Mouse (Mus musculus) ES-E14 (cell line): ENCODE data around the gene Dync1li1. TPM values are rescaled to one million over a fixed set of nuclear protein-coding genes. Genes with fewer than 3 reads are reported as not detected.
A peak's percentile ranks its signal among the peaks of the same experiment; 100 is the strongest.

Experiments
- DNase-seq: peaks from one replicate; pipeline ENCODE4 v3.0.0-alpha.2; 2013; ENCODE audit warnings: low read depth, low spot score
- H3K27ac ChIP-seq: 2 replicates; pipeline ENCODE4 v1.5.1; 2012; ENCODE audit warnings: low read depth, mild to moderate bottlenecking, low read length, moderate library complexity, mixed read lengths; ENCODE audit not compliant: poor library complexity, insufficient read depth, severe bottlenecking
- H3K36me3 ChIP-seq: 2 replicates; pipeline ENCODE4 v1.6.1; 2012; ENCODE audit warnings: mild to moderate bottlenecking, low read length, moderate library complexity, mixed read lengths; ENCODE audit not compliant: control insufficient read depth, poor library complexity, insufficient read depth, severe bottlenecking
- H3K4me1 ChIP-seq, 2 experiments: fragments of 150-350 bp in 1 of 2; sonication (generic) in 1 of 2; 2 replicates each; pipeline ENCODE4 v1.6.1; 2012; ENCODE audit warnings: low read length in 2 of 2, mild to moderate bottlenecking in 1 of 2, mixed read lengths in 1 of 2; ENCODE audit not compliant: control insufficient read depth in 2 of 2, insufficient read depth in 2 of 2, poor library complexity in 1 of 2
- H3K4me3 ChIP-seq, 2 experiments: fragments of 150-350 bp in 1 of 2; sonication (generic) in 1 of 2; 2 replicates each; pipeline ENCODE4 v1.5.1; 2012; ENCODE audit warnings: low read length in 2 of 2, low read depth in 1 of 2, mild to moderate bottlenecking in 1 of 2, mixed read lengths in 1 of 2; ENCODE audit not compliant: insufficient read depth in 1 of 2, poor library complexity in 1 of 2, severe bottlenecking in 1 of 2
- H3K9ac ChIP-seq: 2 replicates; pipeline ENCODE4 v1.6.1; 2012; ENCODE audit warnings: low read depth, mild to moderate bottlenecking, low read length, mixed read lengths; ENCODE audit not compliant: poor library complexity, insufficient read depth, severe bottlenecking
- H3K9me3 ChIP-seq: fragments of 150-350 bp; sonication (generic); 2 replicates; pipeline ENCODE4 v1.6.1; 2012; ENCODE audit warnings: low read depth, mild to moderate bottlenecking, low read length; ENCODE audit not compliant: control insufficient read depth, insufficient read depth
- CHD2 ChIP-seq: IDR thresholded peaks from 2 replicates; pipeline ENCODE4 v1.6.1; 2014; ENCODE audit warnings: mild to moderate bottlenecking, low read depth, low read length, inconsistent platforms
- HCFC1 ChIP-seq: IDR thresholded peaks from 2 replicates; pipeline ENCODE4 v1.6.1; 2012; ENCODE audit warnings: low read length, inconsistent platforms, borderline replicate concordance; ENCODE audit not compliant: insufficient read depth
- MAFK ChIP-seq: IDR thresholded peaks from 2 replicates; pipeline ENCODE4 v1.6.1; 2014; ENCODE audit warnings: mild to moderate bottlenecking, low read depth, low read length, inconsistent platforms; ENCODE audit not compliant: insufficient read depth
- ZC3H11A ChIP-seq: IDR thresholded peaks from 2 replicates; pipeline ENCODE4 v1.6.1; 2012; ENCODE audit warnings: low read depth, mild to moderate bottlenecking, inconsistent platforms, low read length, borderline replicate concordance
- ZNF384 ChIP-seq: IDR thresholded peaks from 2 replicates; pipeline ENCODE4 v1.6.1; 2012; ENCODE audit warnings: low read depth, low read length, inconsistent platforms
- in situ Hi-C, 2 experiments: fragments of 600-800 bp; cut with MboI; formaldehyde crosslinking; loops; one replicate each; pipeline ENCODE4 v1.15.1; 2025; ENCODE audit warnings: low sequenced_read_pairs in 2 of 2, inconsistent platforms in 1 of 2; ENCODE audit not compliant: unreplicated experiment in 2 of 2
- total RNA-seq: library from RNA; depleted of rRNA; stranded (reverse); fragments of 300-350 nt; gene quantifications from 2 replicates; pipeline ENCODE4 v1.2.3, GENCODE M21; 2012

Gene Dync1li1
- total RNA-seq, 1 experiment, result 63.8 TPM

GRCm38 (mm10) chr9:114661991-114662390 lies 26.6 kb upstream of the Dync1li1 start:
- no peak overlapping the region for H3K9ac ChIP-seq
- H3K36me3 ChIP-seq, result no peaks in the 10 kb centered on the region
- H3K4me1 ChIP-seq, result peaks cover 6 to 8% of the 10 kb centered on the region in 2 experiments; a peak in 3 of 4 replicates
- no peak for TF ChIP-seq MAFK
- no peak for TF ChIP-seq ZC3H11A
- no peak for TF ChIP-seq HCFC1
- TF ChIP-seq ZNF384, result no peak
- no peak for TF ChIP-seq CHD2
- DNase-seq, result no peak
- no peak overlapping the region for H3K4me3 ChIP-seq
- H3K9me3 ChIP-seq, result no peaks in the 10 kb centered on the region
- no peak overlapping the region for H3K27ac ChIP-seq
- in situ Hi-C loops, result no loop called here

GRCm38 (mm10) chr9:114663782-114664181 lies 24.8 kb upstream of the Dync1li1 start:
- Histone ChIP-seq H3K27ac (peak overlapping the region; percentile 12; the same call in 1 of the 2 replicates), H3K36me3 (no peaks in the 10 kb centered on the region), H3K9ac (peak overlapping the region; percentile 58; the same call in 1 of the 2 replicates), H3K4me1 (peaks cover 6 to 16% of the 10 kb centered on the region in 2 experiments; a peak in 3 of 4 replicates), H3K4me3 (peak overlapping the region; percentile 19 to 68; a peak in 3 of 4 replicates), H3K9me3 (no peaks in the 10 kb centered on the region)
- TF ChIP-seq ZC3H11A (no peak), ZNF384 (no peak), HCFC1 (no peak), MAFK (no peak), CHD2 (no peak)
- DNase-seq, result peak; percentile 72
- in situ Hi-C loops, result no loop called here

GRCm38 (mm10) chr9:114666858-114667257 lies 21.7 kb upstream of the Dync1li1 start:
- H3K9ac ChIP-seq, result no peak overlapping the region
- H3K4me3 ChIP-seq, result no peak overlapping the region
- TF ChIP-seq CHD2 (no peak), ZNF384 (no peak)
- no peaks in the 10 kb centered on the region for H3K36me3 ChIP-seq
- DNase-seq, result no peak
- no peaks in the 10 kb centered on the region for H3K9me3 ChIP-seq
- H3K27ac ChIP-seq, result no peak overlapping the region
- in situ Hi-C loops, result no loop called here
- H3K4me1 ChIP-seq, result peaks cover 6 to 16% of the 10 kb centered on the region in 2 experiments; a peak in 3 of 4 replicates

- H3K4me3 ChIP-seq, result no peak overlapping the region
- no peak for TF ChIP-seq MAFK
- no peak for TF ChIP-seq HCFC1
- no peak for TF ChIP-seq ZC3H11A
- no peak for TF ChIP-seq ZNF384
- TF ChIP-seq CHD2, result no peak
- no peaks in the 10 kb centered on the region for H3K36me3 ChIP-seq
- no peak overlapping the region for H3K9ac ChIP-seq
- in situ Hi-C loops, result no loop called here
- no peaks in the 10 kb centered on the region for H3K9me3 ChIP-seq
- H3K4me1 ChIP-seq, result peaks cover 6 to 16% of the 10 kb centered on the region in 2 experiments; a peak in 3 of 4 replicates
- DNase-seq, result no peak
- H3K27ac ChIP-seq, result no peak overlapping the region
These were observed 20.5 kb upstream of the Dync1li1 start for GRCm38 (mm10) chr9:114668047-114668446.

GRCm38 (mm10) chr9:114669011-114669410 lies 19.6 kb upstream of the Dync1li1 start:
- in situ Hi-C loops, result no loop called here
- Histone ChIP-seq H3K9me3 (no peaks in the 10 kb centered on the region), H3K4me3 (no peak overlapping the region), H3K27ac (no peak overlapping the region), H3K9ac (no peak overlapping the region), H3K4me1 (peaks cover 3 to 22% of the 10 kb centered on the region in 2 experiments; a peak in 3 of 4 replicates), H3K36me3 (no peaks in the 10 kb centered on the region)
- DNase-seq, result no peak
- TF ChIP-seq ZC3H11A (no peak), CHD2 (no peak), HCFC1 (no peak), MAFK (no peak), ZNF384 (no peak)
